Mouse (Mus musculus) heart, embryonic 11.5 days (tissue): ENCODE data around the gene Smpd3. TPM values are rescaled to one million over a fixed set of nuclear protein-coding genes. Genes with fewer than 3 reads are reported as not detected.
A peak's percentile ranks its signal among the peaks of the same experiment; 100 is the strongest.

Source experiments
- ATAC-seq: fragments of 200-750 bp; cut with Nextera tagmentation; replicated peaks from 2 replicates; pipeline ENCODE4 v1.8.0; 2017; ENCODE audit warnings: moderate library complexity; ENCODE audit not compliant: insufficient number of reproducible peaks, low FRiP score, low TSS enrichment
- H3K27ac ChIP-seq: fragments of 300-500 bp; sonication (generic); 2 replicates; pipeline ENCODE4 v1.5.1; 2014; ENCODE audit warnings: mild to moderate bottlenecking, low read depth, low read length
- H3K27me3 ChIP-seq: fragments of 300-500 bp; sonication (generic); 2 replicates; pipeline ENCODE4 v1.6.1; 2014; ENCODE audit warnings: mild to moderate bottlenecking, low read length, mixed read lengths; ENCODE audit not compliant: control insufficient read depth, insufficient read depth
- H3K36me3 ChIP-seq: fragments of 300-500 bp; sonication (generic); 2 replicates; pipeline ENCODE4 v1.6.1; 2014; ENCODE audit warnings: mild to moderate bottlenecking, low read length, moderate library complexity, mixed read lengths; ENCODE audit not compliant: control insufficient read depth, insufficient read depth
- H3K4me1 ChIP-seq: fragments of 300-500 bp; sonication (generic); 2 replicates; pipeline ENCODE4 v1.6.1; 2014; ENCODE audit warnings: low read length; ENCODE audit not compliant: control insufficient read depth, insufficient read depth
- H3K4me2 ChIP-seq: fragments of 300-500 bp; sonication (generic); 2 replicates; pipeline ENCODE4 v1.6.1; 2014; ENCODE audit warnings: mild to moderate bottlenecking, moderate library complexity
- H3K4me3 ChIP-seq: fragments of 300-500 bp; sonication (generic); 2 replicates; pipeline ENCODE4 v1.5.1; 2014; ENCODE audit warnings: low read depth, low read length
- H3K9ac ChIP-seq: fragments of 300-500 bp; sonication (generic); 2 replicates; pipeline ENCODE4 v1.6.1; 2014; ENCODE audit warnings: mild to moderate bottlenecking, low read depth, low read length, moderate library complexity
- H3K9me3 ChIP-seq: fragments of 300-500 bp; sonication (generic); replicated peaks from 2 replicates; pipeline ENCODE4 v1.6.1; 2016; ENCODE audit warnings: low read length; ENCODE audit not compliant: control insufficient read depth
- WGBS: fragments of 180-500 bp; shearing (Covaris S2); extraction: QIAGEN DNeasy Blood & Tissue Kit; methylation state at CpG from one replicate; pipeline ENCODE4 v1.1.7; 2014; ENCODE audit not compliant: insufficient replicate concordance; 5-methylcytosine and 5-hydroxymethylcytosine counted together
- polyA plus RNA-seq: library from polyadenylated mRNA; unstranded; fragments of >200 nt; fragmentation: Nextera tagmentation; extraction: Ambion mirVana; gene quantifications from 2 replicates; pipeline ENCODE4 v1.2.1, GENCODE M21; 2014

The Smpd3 gene
- polyA plus RNA-seq, 1 experiment from 2014 or later = 2.3 TPM

DNA sequence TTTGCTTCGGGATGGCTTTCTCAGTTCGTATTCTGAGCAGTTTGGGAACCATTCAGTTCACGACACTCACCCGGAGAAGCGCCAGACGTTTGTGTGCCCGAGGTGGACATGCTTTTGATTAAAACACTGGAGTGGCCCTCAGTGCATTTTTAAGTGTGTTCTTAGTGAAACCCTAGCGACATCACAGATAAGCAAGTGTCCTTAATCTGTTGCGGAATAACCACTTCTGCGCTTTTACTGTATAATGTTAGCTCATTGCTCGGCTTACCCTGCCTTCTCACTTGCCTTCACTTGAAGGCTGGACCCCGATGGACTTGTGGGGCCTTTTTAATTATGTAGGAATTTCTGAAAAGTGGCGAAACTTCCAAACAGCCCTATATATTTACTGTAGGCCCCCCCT, 126.4 kb downstream of the Smpd3 start:
- Histone ChIP-seq H3K9me3 (no peaks in the 10 kb centered on the region), H3K27me3 (no peaks in the 10 kb centered on the region), H3K36me3 (peaks cover 19% of the 10 kb centered on the region), H3K9ac (peak overlapping the region; percentile 96), H3K4me3 (peak overlapping the region; percentile 89), H3K27ac (peak overlapping the region; percentile 90), H3K4me2 (peak overlapping the region; percentile 67), H3K4me1 (peaks cover 6% of the 10 kb centered on the region)
- WGBS = 5% methylated on average over 13 of the region's 13 CpGs
- ATAC-seq = no peak

DNA sequence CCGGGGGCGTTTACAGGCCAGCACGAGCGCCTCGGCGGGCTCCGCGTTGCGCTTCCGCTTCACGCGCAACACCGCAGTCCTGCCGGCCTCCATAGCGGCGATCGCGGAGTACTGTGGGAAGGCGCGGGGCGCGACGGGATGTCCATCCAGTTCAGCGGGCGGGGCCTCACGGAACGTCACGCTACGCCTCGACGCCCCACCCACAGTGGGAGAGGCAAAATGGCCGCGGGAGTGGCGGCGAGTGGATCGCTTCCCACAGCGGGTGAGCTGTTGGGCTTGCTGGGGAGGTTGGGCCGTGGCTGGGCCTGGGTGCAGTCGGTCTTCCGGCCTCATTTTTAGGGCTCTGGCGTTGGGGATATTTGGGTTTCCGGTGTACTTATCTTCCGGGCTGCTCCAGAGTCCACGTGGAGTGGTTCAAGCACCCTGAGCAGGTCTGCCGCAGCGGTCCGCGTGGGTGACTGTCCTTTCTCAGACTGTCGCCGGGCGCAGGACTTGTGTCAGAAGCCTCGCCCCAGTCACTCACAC, 126.9 kb downstream of the Smpd3 start, which contains the start of the genes Slc7a6os and Prmt7:
TSS of gene Slc7a6os (minus strand) at position 115 of the 525 bp plus-strand sequence.
TSS of gene Prmt7 (plus strand) at position 116 of the 525 bp plus-strand sequence.
- Histone ChIP-seq H3K4me3 (peak within 1 kb of the TSS; percentile 89), H3K27ac (peak within 1 kb of the TSS; percentile 90), H3K27me3 (no peaks in the 10 kb centered on the region), H3K36me3 (peaks cover 17% of the 10 kb centered on the region), H3K9me3 (no peaks in the 10 kb centered on the region), H3K4me1 (peaks cover 6% of the 10 kb centered on the region), H3K4me2 (peak within 1 kb of the TSS; percentile 67), H3K9ac (peak within 1 kb of the TSS; percentile 96)
- peak; percentile 97 for ATAC-seq
- WGBS = under 1% methylated on average over 52 of the region's 52 CpGs

DNA sequence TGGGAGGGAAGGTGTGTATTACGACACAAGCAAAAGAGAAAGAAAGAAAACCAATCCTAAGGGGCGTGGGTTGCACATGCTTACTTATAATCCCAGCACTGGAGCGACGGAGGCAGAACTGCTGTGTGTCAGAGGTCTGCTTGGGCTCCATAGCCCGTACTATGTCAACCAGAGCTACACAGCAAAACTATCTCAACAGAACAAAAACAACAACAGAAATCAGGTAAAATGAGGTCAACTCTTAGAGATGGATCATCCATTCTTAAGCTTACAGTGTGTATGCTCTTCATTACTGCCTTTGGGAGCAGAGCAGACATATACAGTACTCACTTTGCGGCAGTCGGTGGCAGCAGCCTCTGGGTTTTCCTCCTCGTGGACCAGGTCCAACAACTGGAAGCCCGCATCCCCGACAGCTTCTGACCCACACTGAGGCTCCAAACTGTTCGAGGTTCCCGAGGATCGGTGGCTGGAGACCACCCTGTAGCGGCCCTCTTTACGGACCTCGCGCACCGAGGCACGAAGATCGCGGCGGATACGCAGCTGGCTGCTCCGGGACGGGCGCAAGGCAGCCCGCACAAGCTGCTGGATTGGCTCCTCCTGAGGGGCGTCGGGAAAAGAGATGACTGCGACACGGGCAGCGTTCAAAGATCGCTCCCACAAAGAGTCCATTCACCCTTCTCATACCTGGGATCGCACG, 127.6 kb downstream of the Smpd3 start:
- Histone ChIP-seq H3K27me3 (no peaks in the 10 kb centered on the region), H3K4me1 (peaks cover 6% of the 10 kb centered on the region), H3K36me3 (peaks cover 17% of the 10 kb centered on the region), H3K9me3 (no peaks in the 10 kb centered on the region), H3K4me2 (peak overlapping the region; percentile 67), H3K9ac (peak overlapping the region; percentile 96), H3K4me3 (peak overlapping the region; percentile 89), H3K27ac (peak overlapping the region; percentile 90)
- 1% methylated on average over 35 of the region's 35 CpGs for WGBS
- ATAC-seq = peak; percentile 31

Other genes starting within 250 kb of the Smpd3 start
- gene Esrp2, start 201.0 kb downstream of the Smpd3 start, polyA plus RNA-seq = 1.3 and 1.4 TPM in 2 replicates
- 3.0 and 7.2 TPM in 2 replicates for gene Pla2g15, start 187.6 kb downstream of the Smpd3 start, polyA plus RNA-seq
- gene Slc7a6, start 169.1 kb downstream of the Smpd3 start, polyA plus RNA-seq = 64.5 and 67.4 TPM in 2 replicates
- 27.2 and 31.7 TPM in 2 replicates for gene Slc7a6os, start 127.1 kb downstream of the Smpd3 start, polyA plus RNA-seq
- gene Prmt7, start 127.1 kb downstream of the Smpd3 start, polyA plus RNA-seq = 40.1 and 41.8 TPM in 2 replicates
- 13.2 and 16.8 TPM in 2 replicates for gene Zfp90, start 77.3 kb upstream of the Smpd3 start, polyA plus RNA-seq
- not detected in 2 replicates for gene 6030452D12Rik, start 162.5 kb upstream of the Smpd3 start, polyA plus RNA-seq
- 17.8 and 22.5 TPM in 2 replicates for gene Cdh3, start 172.9 kb upstream of the Smpd3 start, polyA plus RNA-seq
- 6.9 and 7.6 TPM in 2 replicates for gene Gm10073, start 235.5 kb upstream of the Smpd3 start, polyA plus RNA-seq